Mouse (Mus musculus): ENCODE data around the gene Ext2. TPM values are rescaled to one million over a fixed set of nuclear protein-coding genes. Genes with fewer than 3 reads are reported as not detected.

Ext2 gene
- polyA plus RNA-seq, 1 experiment from 2014 or later: 69.8 TPM

- H3K27ac ChIP-seq (replicated peaks; ENCODE audit: low read depth, low read length): no peak overlapping the region; the same call in 1 of the 2 replicates
- H3K9ac ChIP-seq (ENCODE audit: low read length): no peak overlapping the region; the same call in 1 of the 2 replicates
- ATAC-seq (ENCODE audit: insufficient number of reproducible peaks, low FRiP score, low TSS enrichment, low read depth) (no peak), DNase-seq (ENCODE audit: low spot score) (no peak)
- no peaks in the 10 kb centered on the region for H3K36me3 ChIP-seq (ENCODE audit: control insufficient read depth, insufficient read depth, low read length)
- no peak overlapping the region for H3K4me2 ChIP-seq (ENCODE audit: low read depth, severe bottlenecking)
- peaks cover 33% of the 10 kb centered on the region for H3K4me1 ChIP-seq (ENCODE audit: control insufficient read depth, insufficient read depth, low read length)
- H3K9me3 ChIP-seq (ENCODE audit: control insufficient read depth, low read length): no peaks in the 10 kb centered on the region
- H3K4me3 ChIP-seq (ENCODE audit: low read depth, low read length): no peak overlapping the region
- H3K27me3 ChIP-seq (ENCODE audit: control insufficient read depth, insufficient read depth, low read length): peaks cover 2% of the 10 kb centered on the region; the same call in 1 of the 2 replicates
- WGBS: 28% methylated on average over 5 of the region's 5 CpGs
Measured at GRCm38 (mm10) chr2:93619208-93619849, 203.0 kb downstream of the Ext2 start.

GRCm38 (mm10) chr2:93618447-93619199 lies 203.7 kb downstream of the Ext2 start:
- no peak overlapping the region for H3K4me2 ChIP-seq (ENCODE audit: low read depth, severe bottlenecking)
- H3K27ac ChIP-seq (replicated peaks; ENCODE audit: low read depth, low read length): no peak overlapping the region
- H3K9me3 ChIP-seq (ENCODE audit: control insufficient read depth, low read length): no peaks in the 10 kb centered on the region
- ATAC-seq (ENCODE audit: insufficient number of reproducible peaks, low FRiP score, low TSS enrichment, low read depth) (no peak), DNase-seq (ENCODE audit: low spot score) (no peak)
- H3K36me3 ChIP-seq (ENCODE audit: control insufficient read depth, insufficient read depth, low read length): no peaks in the 10 kb centered on the region
- H3K4me3 ChIP-seq (ENCODE audit: low read depth, low read length): no peak overlapping the region
- peaks cover 2% of the 10 kb centered on the region; the same call in 1 of the 2 replicates for H3K27me3 ChIP-seq (ENCODE audit: control insufficient read depth, insufficient read depth, low read length)
- WGBS: 39% methylated on average over 19 of the region's 19 CpGs
- no peak overlapping the region for H3K9ac ChIP-seq (ENCODE audit: low read length)
- H3K4me1 ChIP-seq (ENCODE audit: control insufficient read depth, insufficient read depth, low read length): peaks cover 26% of the 10 kb centered on the region

- ATAC-seq (ENCODE audit: insufficient number of reproducible peaks, low FRiP score, low TSS enrichment, low read depth): 0 out of 2 replicates have a peak, but pooled peaks have one; percentile 20
- Histone ChIP-seq H3K9ac (ENCODE audit: low read length) (no peak overlapping the region; the same call in 1 of the 2 replicates), H3K36me3 (ENCODE audit: control insufficient read depth, insufficient read depth, low read length) (no peaks in the 10 kb centered on the region), H3K4me3 (ENCODE audit: low read depth, low read length) (no peak overlapping the region), H3K27me3 (ENCODE audit: control insufficient read depth, insufficient read depth, low read length) (peaks cover 2% of the 10 kb centered on the region; the same call in 1 of the 2 replicates), H3K27ac (replicated peaks; ENCODE audit: low read depth, low read length) (peak overlapping the region; percentile 32), H3K4me2 (ENCODE audit: low read depth, severe bottlenecking) (peak overlapping the region; percentile 31; the same call in 1 of the 2 replicates), H3K4me1 (ENCODE audit: control insufficient read depth, insufficient read depth, low read length) (peaks cover 26% of the 10 kb centered on the region), H3K9me3 (ENCODE audit: control insufficient read depth, low read length) (no peaks in the 10 kb centered on the region)
- DNase-seq (ENCODE audit: low spot score): peak; percentile 71
- 11% methylated on average over 27 of the region's 27 CpGs for WGBS
Measured at GRCm38 (mm10) chr2:93615845-93616689, 206.3 kb downstream of the Ext2 start.

GRCm38 (mm10) chr2:93613020-93613419 lies 209.3 kb downstream of the Ext2 start:
- no peak overlapping the region for H3K4me2 ChIP-seq (ENCODE audit: low read depth, severe bottlenecking)
- H3K9ac ChIP-seq (ENCODE audit: low read length): no peak overlapping the region
- H3K27me3 ChIP-seq (ENCODE audit: control insufficient read depth, insufficient read depth, low read length): no peaks in the 10 kb centered on the region
- no peak overlapping the region for H3K27ac ChIP-seq (replicated peaks; ENCODE audit: low read depth, low read length)
- DNase-seq (ENCODE audit: low spot score) (no peak), ATAC-seq (ENCODE audit: insufficient number of reproducible peaks, low FRiP score, low TSS enrichment, low read depth) (no peak)
- H3K9me3 ChIP-seq (ENCODE audit: control insufficient read depth, low read length): no peaks in the 10 kb centered on the region
- WGBS: 89% methylated on average over 7 of the region's 7 CpGs
- no peak overlapping the region for H3K4me3 ChIP-seq (ENCODE audit: low read depth, low read length)
- H3K4me1 ChIP-seq (ENCODE audit: control insufficient read depth, insufficient read depth, low read length): peaks cover 16% of the 10 kb centered on the region
- H3K36me3 ChIP-seq (ENCODE audit: control insufficient read depth, insufficient read depth, low read length): no peaks in the 10 kb centered on the region

Other genes with a start within 250 kb of the Ext2 start
- 7.9 and 10.0 TPM in 2 replicates for gene Alx4, start 180.2 kb downstream of the Ext2 start, polyA plus RNA-seq (2014; fragmentation: Nextera tagmentation; extraction: Ambion mirVana)
- 9.0 and 10.4 TPM in 2 replicates for gene Accs, start 27.4 kb upstream of the Ext2 start, polyA plus RNA-seq (2014; fragmentation: Nextera tagmentation; extraction: Ambion mirVana)
- not detected in 2 replicates for gene Accsl, start 46.6 kb upstream of the Ext2 start, polyA plus RNA-seq (2014; fragmentation: Nextera tagmentation; extraction: Ambion mirVana)
- gene Gm13889, start 134.6 kb upstream of the Ext2 start, polyA plus RNA-seq (2014; fragmentation: Nextera tagmentation; extraction: Ambion mirVana): 0.67 and 1.1 TPM in 2 replicates
- not detected in 2 replicates for gene Gm27027, start 173.8 kb upstream of the Ext2 start, polyA plus RNA-seq (2014; fragmentation: Nextera tagmentation; extraction: Ambion mirVana)
- 58.2 and 63.1 TPM in 2 replicates for gene Alkbh3, start 188.2 kb upstream of the Ext2 start, polyA plus RNA-seq (2014; fragmentation: Nextera tagmentation; extraction: Ambion mirVana)